Mouse (Mus musculus) CD4-positive, CD25-positive, alpha-beta regulatory T cell, adult 2 months (primary cell): ENCODE data around the gene Myt1l.

ENCODE experiments used
- DNase-seq: peaks from one replicate; pipeline ENCODE4 v3.0.0-alpha.2; 2012; ENCODE audit warnings: low read depth, low spot score

The Myt1l gene

GRCm38 (mm10) chr12:29953999-29954398 is 425.8 kb downstream of the Myt1l start:
- no peak for DNase-seq

- DNase-seq: no peak
Observed at GRCm38 (mm10) chr12:29954464-29954863, 426.3 kb downstream of the Myt1l start.

GRCm38 (mm10) chr12:29956969-29957368 is 428.8 kb downstream of the Myt1l start:
- no peak for DNase-seq

- DNase-seq: no peak
Observed at GRCm38 (mm10) chr12:29958637-29959036, 430.5 kb downstream of the Myt1l start.

GRCm38 (mm10) chr12:29961041-29961440 is 432.9 kb downstream of the Myt1l start:
- DNase-seq: no peak

GRCm38 (mm10) chr12:29965016-29965415 is 436.8 kb downstream of the Myt1l start:
- no peak for DNase-seq

- no peak for DNase-seq
Observed at GRCm38 (mm10) chr12:29971795-29972464, 443.7 kb downstream of the Myt1l start.

- no peak for DNase-seq
Observed at GRCm38 (mm10) chr12:29972533-29972932, 444.3 kb downstream of the Myt1l start.
